Mouse (Mus musculus): Measurements from ENCODE around the gene Ankrd12.

DNA sequence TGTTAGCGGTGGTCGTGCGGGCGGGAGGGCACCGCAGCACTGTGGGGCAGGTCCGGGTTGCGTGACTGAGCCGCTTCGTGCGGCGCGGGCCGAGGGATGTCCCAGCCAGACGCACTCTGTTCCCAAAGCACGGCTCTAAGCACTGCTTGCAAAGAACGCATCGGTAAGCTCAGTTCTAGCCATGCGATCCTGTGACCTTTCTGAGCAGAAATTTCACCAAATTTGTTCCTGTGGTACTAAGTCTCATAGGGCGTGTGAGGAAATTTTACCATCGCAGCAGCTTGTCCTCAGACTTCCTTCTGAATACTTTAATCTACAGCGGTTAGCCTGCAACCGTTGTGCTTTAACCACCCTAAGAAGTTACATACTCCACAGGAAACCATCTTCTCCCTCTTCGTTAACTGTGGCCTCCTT is 555 bp upstream of the Ankrd12 start:
- no peak for TF ChIP-seq CTCF (IDR thresholded peaks at IDR 0.05; ENCODE audit: extremely low read depth, insufficient read depth, low read length)
- no peak for TF ChIP-seq POLR2A (IDR thresholded peaks at IDR 0.05; ENCODE audit: extremely low read depth, insufficient read depth, low read length)

Measured in cortical plate, adult 2 months (tissue).